Mouse (Mus musculus) c-Kit-negative CD71-positive TER-119-positive erythroid progenitor cells, embryonic 14.5 days (primary cell): ENCODE results near the gene Vmn2r55.
"Not testable (repeated sequence)": the region's sequence is repeated elsewhere in the genome, so short reads cannot be mapped to it uniquely, and the experiment has no call there.

Source experiments
- DNase-seq: peaks from one replicate; pipeline ENCODE4 v3.0.0-alpha.2; 2013; ENCODE audit warnings: low read depth, low spot score

The Vmn2r55 gene

GRCm38 (mm10) chr7:12684903-12685302 lies at the start of gene Vmn2r55:
TSS of gene Vmn2r55 (minus strand) at chr7:12685003.
- not testable (repeated sequence) for DNase-seq

- not testable (repeated sequence) for DNase-seq
These were observed 44.6 kb downstream of the Vmn2r55 start, which contains the start of gene Vmn2r54 for GRCm38 (mm10) chr7:12640219-12640618. TSS of gene Vmn2r54 (minus strand) at chr7:12640319.

DNA sequence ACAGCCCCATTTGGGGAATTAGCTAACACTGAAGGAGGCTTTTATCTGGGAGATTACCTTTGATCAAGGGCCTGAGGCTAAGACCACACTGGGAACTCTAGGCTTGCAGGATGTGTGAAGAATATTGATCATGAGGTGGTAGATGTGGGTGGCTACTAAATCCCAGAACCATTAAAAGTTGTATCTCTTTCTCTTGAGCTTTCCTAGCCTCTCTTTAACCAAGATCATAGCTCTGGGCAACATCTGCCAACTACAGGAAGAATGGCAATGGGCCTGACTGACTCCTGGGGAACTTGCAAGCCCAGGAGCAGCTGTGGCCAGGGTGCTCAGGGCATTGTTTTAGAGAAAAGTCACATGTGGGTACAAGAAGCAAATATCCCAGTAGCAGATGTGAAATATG lies 76.1 kb downstream of the Vmn2r55 start, which contains the start of gene Vmn2r53:
Vmn2r53 (minus strand) TSS at position 101 of the 400 bp plus-strand sequence.
- no peak for DNase-seq
